Mouse (Mus musculus) embryonic facial prominence, embryonic 11.5 days (tissue): ENCODE results near the gene Sfi1. TPM values are rescaled to one million over a fixed set of nuclear protein-coding genes. Genes with fewer than 3 reads are reported as not detected.

Experiments used
- polyA plus RNA-seq: library from polyadenylated mRNA; unstranded; fragments of >200 nt; fragmentation: Nextera tagmentation; extraction: Ambion mirVana; gene quantifications from 2 replicates; pipeline ENCODE4 v1.2.1, GENCODE M21; 2014

The Sfi1 gene
- polyA plus RNA-seq, 1 experiment from 2014 or later: 6.5 TPM

Other genes with a start within 250 kb of the Sfi1 start
- 61.0 and 61.8 TPM in 2 replicates for gene Eif4enif1, start 8.9 kb upstream of the Sfi1 start, polyA plus RNA-seq
- gene Drg1, start 73.0 kb upstream of the Sfi1 start, polyA plus RNA-seq: 294 and 301 TPM in 2 replicates
- 72.6 and 73.2 TPM in 2 replicates for gene Patz1, start 95.4 kb upstream of the Sfi1 start, polyA plus RNA-seq
- 10.5 and 10.6 TPM in 2 replicates for gene Pik3ip1, start 136.9 kb upstream of the Sfi1 start, polyA plus RNA-seq
- 47.3 and 55.9 TPM in 2 replicates for gene Limk2, start 215.7 kb upstream of the Sfi1 start, polyA plus RNA-seq